Mouse (Mus musculus): Measurements from ENCODE around the gene Kif27.
"Not testable (repeated sequence)": the region's sequence is repeated elsewhere in the genome, so short reads cannot be mapped to it uniquely, and the experiment has no call there.

Gene Kif27

GRCm38 (mm10) chr13:58358629-58359303 is at the start of gene Kif27:
Kif27 (minus strand) TSS chr13:58359122.
- peak; percentile 95 for DNase-seq (ENCODE audit: low read depth, low spot score)

DNA sequence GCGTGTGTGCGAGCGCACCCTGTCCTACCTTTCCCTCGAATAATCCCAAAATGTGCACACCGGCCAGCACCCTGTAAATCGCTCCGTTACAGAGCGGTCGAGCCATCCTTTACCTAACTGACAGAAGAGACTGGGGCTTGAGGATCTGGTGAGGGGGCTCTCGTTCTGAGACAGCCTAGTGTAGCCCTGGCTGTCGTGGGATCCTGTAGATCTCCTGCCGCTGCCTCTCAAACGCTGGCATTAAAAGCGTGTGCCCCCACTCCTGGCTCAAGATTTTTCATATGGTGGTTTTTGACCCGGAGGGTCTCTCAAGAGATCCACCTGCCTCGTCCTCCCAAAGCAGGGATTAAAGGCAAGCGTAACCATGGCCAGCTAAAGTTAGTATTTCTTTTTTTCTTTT is 44.3 kb upstream of the Kif27 start, which contains the start of gene Hnrnpk:
TSS of gene Hnrnpk (minus strand) at position 101 of the 400 bp plus-strand sequence.
- not testable (repeated sequence) for DNase-seq (ENCODE audit: low read depth, low spot score)

DNA sequence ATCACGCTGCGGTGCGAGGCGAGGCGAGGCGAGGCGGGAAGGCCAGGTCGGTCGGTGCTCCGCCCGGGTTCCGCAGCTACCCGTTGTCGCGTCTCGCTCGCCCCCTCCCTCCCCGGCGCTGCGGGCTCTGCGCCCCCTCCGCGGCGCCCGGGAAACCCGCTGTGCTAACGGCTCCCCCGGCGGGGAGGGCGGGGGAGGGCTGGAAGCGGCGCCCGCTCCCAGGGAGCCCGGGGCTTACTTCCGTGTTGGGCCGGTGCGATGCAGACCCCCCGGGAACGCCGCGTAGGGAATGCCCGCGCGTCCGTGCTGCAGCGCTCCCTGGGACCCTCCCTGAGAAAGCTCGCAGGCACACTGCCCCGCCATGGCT is 43.8 kb upstream of the Kif27 start:
- no peak for DNase-seq (ENCODE audit: low read depth, low spot score)

GRCm38 (mm10) chr13:58402003-58402743 is 43.3 kb upstream of the Kif27 start, which contains the start of gene Rmi1:
Rmi1 (plus strand) TSS chr13:58402248.
- DNase-seq (ENCODE audit: low read depth, low spot score), result peak; percentile 98

- peak; percentile 75 for DNase-seq (ENCODE audit: low read depth, low spot score)
Observed at GRCm38 (mm10) chr13:58401135-58402002, 42.4 kb upstream of the Kif27 start.

- DNase-seq (ENCODE audit: low read depth, low spot score), result no peak
Observed at GRCm38 (mm10) chr13:58400576-58400975, 41.7 kb upstream of the Kif27 start.

DNA sequence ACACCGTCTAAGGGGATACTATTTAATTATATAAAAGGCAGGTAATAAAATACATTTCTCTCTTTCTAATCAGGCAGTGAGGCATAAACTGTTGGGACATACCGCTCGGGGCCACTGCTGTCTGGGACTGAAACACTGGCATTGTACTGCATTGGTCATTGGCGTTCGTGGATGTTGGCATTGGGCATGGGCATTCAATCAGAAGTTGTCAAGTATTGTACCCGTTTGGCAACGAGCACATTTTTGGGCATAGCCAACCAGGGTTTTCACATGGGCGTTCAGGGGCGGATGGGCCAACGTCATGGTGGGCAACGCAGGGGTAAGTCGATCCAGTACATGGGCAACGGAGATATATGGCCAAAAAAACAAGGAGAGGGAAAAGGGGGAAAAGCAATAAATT is 38.7 kb upstream of the Kif27 start:
- no peak for DNase-seq (ENCODE audit: low read depth, low spot score)

DNA sequence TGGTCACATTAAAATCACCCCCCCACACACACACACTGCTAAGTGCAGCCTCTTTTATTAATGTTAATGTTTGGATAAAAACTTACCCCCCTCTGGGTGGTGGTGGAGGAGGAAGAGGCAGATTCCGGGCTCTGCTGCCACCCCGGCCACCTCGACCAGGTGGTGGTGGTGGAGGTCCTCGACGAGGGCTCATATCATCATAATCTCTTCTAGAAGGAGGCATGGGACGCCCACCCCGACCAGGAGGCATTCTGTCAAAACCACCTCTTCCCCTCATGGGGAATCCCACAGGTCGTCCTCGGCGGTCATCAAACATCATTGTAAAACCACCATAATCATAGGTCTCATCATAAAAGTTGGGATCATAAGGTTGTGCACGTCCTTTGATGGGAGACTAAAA is 35.5 kb upstream of the Kif27 start:
- DNase-seq (ENCODE audit: low read depth, low spot score), result not testable (repeated sequence)

DNA sequence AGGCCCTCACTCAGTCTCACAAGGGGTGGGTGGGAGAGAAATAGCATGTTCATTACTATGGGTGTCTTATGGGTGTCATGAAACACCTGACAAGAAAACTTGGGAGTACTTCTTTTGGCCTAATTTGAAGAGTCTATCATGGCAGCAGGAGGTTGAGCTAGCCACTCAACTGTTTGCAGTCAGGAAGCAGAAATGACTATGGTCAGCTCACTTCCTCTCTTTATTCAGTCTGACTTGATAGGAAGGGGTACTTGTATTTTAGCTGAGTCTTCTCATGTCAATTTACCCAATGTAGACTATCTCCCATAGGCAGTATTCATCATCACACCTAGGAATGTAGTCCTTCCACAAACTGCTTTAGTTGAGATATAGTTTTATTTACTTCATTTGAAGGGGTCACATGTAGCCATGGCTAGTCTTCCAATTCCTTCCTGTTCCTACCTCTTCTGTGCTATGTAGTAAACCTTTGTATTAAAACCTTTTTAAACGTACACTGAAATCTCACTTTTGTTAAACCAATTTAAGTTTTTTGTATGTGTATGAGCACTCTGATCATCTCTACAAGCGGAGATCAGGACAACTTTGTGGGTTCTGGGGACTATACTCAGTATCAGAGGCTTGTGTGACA is 30.5 kb upstream of the Kif27 start:
- peak; percentile 50 for DNase-seq (ENCODE audit: low read depth, low spot score)

DNA sequence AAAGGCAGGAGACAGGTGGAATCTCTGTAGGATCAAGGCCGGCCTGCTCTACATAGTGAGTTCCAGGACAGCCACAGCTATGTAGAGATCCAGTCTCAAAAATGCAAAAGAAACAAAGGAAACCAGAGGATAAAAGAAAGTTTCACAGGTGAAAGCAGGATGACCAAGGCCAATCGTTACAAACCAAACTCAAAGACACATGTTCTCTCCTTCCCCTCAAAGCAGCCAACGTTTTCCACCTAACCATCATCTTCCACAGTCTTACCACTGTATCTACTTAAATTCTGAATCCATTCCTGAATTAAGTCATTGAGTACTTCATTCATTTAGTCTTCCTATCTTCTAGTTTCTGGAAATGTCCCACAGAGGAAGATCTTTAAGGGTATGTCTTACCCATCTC is 29.5 kb upstream of the Kif27 start:
- no peak for DNase-seq (ENCODE audit: low read depth, low spot score)

- peak; percentile 80 for DNase-seq (ENCODE audit: low read depth, low spot score)
Observed at GRCm38 (mm10) chr13:58387948-58388347, 29.0 kb upstream of the Kif27 start.

- DNase-seq (ENCODE audit: low read depth, low spot score), result no peak
Observed at GRCm38 (mm10) chr13:58385547-58385920, 26.6 kb upstream of the Kif27 start.

GRCm38 (mm10) chr13:58384779-58385546 is 26.0 kb upstream of the Kif27 start, which contains the start of gene 2210016F16Rik:
2210016F16Rik (minus strand) TSS chr13:58385225.
- DNase-seq (ENCODE audit: low read depth, low spot score), result peak; percentile 90

DNA sequence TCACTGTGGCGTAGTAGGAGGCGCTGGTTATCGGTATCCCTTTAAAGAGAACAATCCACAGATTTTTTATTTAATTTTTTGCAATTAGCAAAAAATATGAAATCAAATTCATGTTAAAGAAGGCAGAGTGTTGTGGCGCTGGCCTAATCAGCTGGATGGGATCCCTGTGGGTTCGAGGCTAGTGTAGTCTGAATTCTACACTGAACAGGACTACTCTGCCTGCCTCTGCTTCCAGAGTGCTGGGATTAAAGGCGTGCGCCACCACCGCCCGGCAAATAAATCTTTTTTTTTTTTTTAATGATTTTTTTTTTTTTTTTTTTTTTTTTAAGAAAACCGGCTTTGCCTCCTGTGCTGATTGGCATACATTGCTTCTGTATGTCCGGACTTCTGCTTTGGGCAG is 25.4 kb upstream of the Kif27 start:
- peak; percentile 22 for DNase-seq (ENCODE audit: low read depth, low spot score)

- DNase-seq (ENCODE audit: low read depth, low spot score), result no peak
Observed at GRCm38 (mm10) chr13:58373153-58373470, 14.2 kb upstream of the Kif27 start.

- no peak for DNase-seq (ENCODE audit: low read depth, low spot score)
Observed at GRCm38 (mm10) chr13:58372278-58373152, 13.6 kb upstream of the Kif27 start.

GRCm38 (mm10) chr13:58368835-58369234 is 9.9 kb upstream of the Kif27 start:
- DNase-seq (ENCODE audit: low read depth, low spot score), result no peak

- DNase-seq (ENCODE audit: low read depth, low spot score), result no peak
Observed at GRCm38 (mm10) chr13:58367641-58368040, 8.7 kb upstream of the Kif27 start.

- no peak for DNase-seq (ENCODE audit: low read depth, low spot score)
Observed at GRCm38 (mm10) chr13:58366373-58366772, 7.5 kb upstream of the Kif27 start.

DNA sequence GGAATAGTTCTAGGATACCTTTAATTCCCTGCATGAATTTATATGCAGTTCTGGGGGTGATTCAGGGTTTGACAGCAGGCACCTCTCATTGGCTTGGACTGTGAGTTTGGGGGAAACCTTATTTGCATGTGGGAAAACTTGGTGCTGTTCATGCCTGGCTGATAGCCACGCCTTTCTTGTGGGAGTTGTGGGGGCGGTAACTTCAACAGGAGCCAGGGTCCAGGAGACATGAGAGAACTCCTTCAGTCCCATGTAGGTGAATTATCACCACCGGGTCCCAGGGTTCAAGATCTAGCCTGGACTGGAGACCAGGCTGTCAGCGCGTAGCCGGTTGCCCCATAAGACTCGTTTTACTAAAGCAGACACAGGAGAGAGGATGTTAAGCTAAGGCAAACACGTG is 6.3 kb upstream of the Kif27 start:
- not testable (repeated sequence) for DNase-seq (ENCODE audit: low read depth, low spot score)
